Mouse (Mus musculus) testis, adult 2 months (tissue): ENCODE data around the gene Mindy4. TPM values are rescaled to one million over a fixed set of nuclear protein-coding genes. Genes with fewer than 3 reads are reported as not detected.

Experiments used
- H3K27ac ChIP-seq: fragments of 200-500 bp; 2 replicates; pipeline ENCODE4 v1.5.1; 2012; ENCODE audit warnings: low read depth, low read length; ENCODE audit not compliant: control insufficient read depth, insufficient read depth
- H3K27me3 ChIP-seq: fragments of 200-500 bp; 2 replicates; pipeline ENCODE4 v1.6.1; 2012; ENCODE audit warnings: mild to moderate bottlenecking, low read length, moderate library complexity; ENCODE audit not compliant: control insufficient read depth, insufficient read depth
- H3K36me3 ChIP-seq: fragments of 200-500 bp; 2 replicates; pipeline ENCODE4 v1.6.1; 2012; ENCODE audit warnings: mild to moderate bottlenecking, low read length; ENCODE audit not compliant: control insufficient read depth, insufficient read depth
- H3K4me1 ChIP-seq: fragments of 200-500 bp; 2 replicates; pipeline ENCODE4 v1.6.1; 2012; ENCODE audit warnings: low read length; ENCODE audit not compliant: control insufficient read depth, insufficient read depth
- H3K4me3 ChIP-seq: fragments of 200-500 bp; 2 replicates; pipeline ENCODE4 v1.5.1; 2012; ENCODE audit warnings: low read depth, mild to moderate bottlenecking, low read length, moderate library complexity, mixed read lengths; ENCODE audit not compliant: control insufficient read depth
- CTCF ChIP-seq: fragments of 200-500 bp; IDR thresholded peaks from 2 replicates; pipeline ENCODE4 v1.5.1; 2012; ENCODE audit warnings: low read depth, mild to moderate bottlenecking, inconsistent platforms, low read length, moderate library complexity; ENCODE audit not compliant: control insufficient read depth, insufficient read depth, insufficient replicate concordance
- POLR2A ChIP-seq: fragments of 200-500 bp; IDR thresholded peaks from 2 replicates; pipeline ENCODE4 v1.6.1; 2012; ENCODE audit warnings: low read depth, mild to moderate bottlenecking, inconsistent platforms, low read length, moderate library complexity; ENCODE audit not compliant: control insufficient read depth
- polyA plus RNA-seq: library from polyadenylated mRNA; depleted of rRNA; stranded (reverse); fragments of >200 nt; gene quantifications from 2 replicates; pipeline ENCODE4 v1.2.3, GENCODE M21; 2012

The Mindy4 gene
- polyA plus RNA-seq, 1 experiment = 61.8 TPM

DNA sequence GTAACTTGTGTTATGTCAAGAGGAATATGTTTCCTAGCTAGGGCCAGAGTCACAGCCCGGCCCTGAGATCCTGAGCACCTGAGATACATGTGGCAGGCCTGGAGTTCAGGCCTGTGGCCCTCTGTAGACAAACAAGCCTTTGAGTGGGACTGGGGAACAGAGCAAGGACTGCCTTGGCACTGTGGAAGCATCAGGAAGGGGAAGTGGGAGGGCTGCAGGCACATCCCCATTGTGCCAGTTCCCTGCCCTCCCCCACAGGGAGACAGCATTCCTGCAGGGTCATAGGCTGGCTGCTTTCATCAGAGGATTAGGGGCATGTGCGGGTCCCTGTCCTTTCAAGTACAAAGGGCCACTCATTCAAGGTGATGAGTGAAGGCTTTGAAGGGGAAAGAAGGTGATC is 107.0 kb downstream of the Mindy4 start:
- H3K27ac ChIP-seq = no peak overlapping the region
- no peaks in the 10 kb centered on the region; the same call in 1 of the 2 replicates for H3K36me3 ChIP-seq
- TF ChIP-seq CTCF (no peak), POLR2A (no peak)
- H3K27me3 ChIP-seq = no peaks in the 10 kb centered on the region
- H3K4me3 ChIP-seq = no peak overlapping the region
- no peaks in the 10 kb centered on the region for H3K4me1 ChIP-seq

DNA sequence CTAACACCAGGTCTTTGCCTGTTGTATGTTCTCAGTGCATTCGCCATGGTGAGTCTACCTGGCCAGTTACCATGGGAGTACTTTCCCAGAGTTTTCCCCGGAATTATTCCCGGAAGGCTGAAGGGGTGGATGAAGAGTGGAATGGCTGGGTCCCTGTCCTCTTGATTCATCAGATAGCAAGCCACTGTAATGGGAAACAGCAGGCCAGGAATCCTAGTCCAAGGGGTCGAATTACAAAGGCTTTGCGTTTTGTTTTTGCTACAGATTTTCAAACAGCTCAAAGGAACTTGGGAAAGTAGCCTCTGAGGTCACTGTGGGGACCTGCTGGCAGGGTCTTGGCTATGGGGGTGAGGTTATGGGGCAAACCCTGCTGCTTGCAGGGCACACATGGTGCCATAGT is 108.8 kb downstream of the Mindy4 start:
- H3K27ac ChIP-seq = no peak overlapping the region
- H3K4me1 ChIP-seq = no peaks in the 10 kb centered on the region
- H3K36me3 ChIP-seq = no peaks in the 10 kb centered on the region; the same call in 1 of the 2 replicates
- no peak for TF ChIP-seq CTCF
- no peak for TF ChIP-seq POLR2A
- no peaks in the 10 kb centered on the region for H3K27me3 ChIP-seq
- H3K4me3 ChIP-seq = no peak overlapping the region

DNA sequence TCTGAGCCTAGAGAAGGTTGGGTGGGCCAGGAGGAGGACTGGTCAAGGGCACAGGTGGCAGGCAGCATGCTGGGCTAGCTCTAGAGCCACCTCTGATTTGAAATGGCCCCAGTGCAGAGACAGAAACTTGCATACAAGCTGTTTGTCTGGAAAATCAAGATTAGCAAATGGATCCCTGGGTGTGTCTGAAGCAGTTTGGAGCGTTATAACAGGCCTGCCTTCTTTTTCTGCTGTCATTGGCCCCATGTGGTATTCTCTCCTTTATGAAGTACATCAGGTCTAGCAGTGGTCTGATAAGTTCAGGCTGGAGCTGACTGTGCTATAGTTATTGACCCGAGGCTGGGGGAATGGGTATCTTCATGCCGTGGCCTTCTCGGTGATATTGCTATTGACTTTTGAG is 110.7 kb downstream of the Mindy4 start:
- Histone ChIP-seq H3K4me3 (no peak overlapping the region), H3K27ac (no peak overlapping the region), H3K27me3 (no peaks in the 10 kb centered on the region), H3K36me3 (no peaks in the 10 kb centered on the region; the same call in none of the 2 replicates), H3K4me1 (no peaks in the 10 kb centered on the region)
- TF ChIP-seq POLR2A (no peak), CTCF (no peak)

DNA sequence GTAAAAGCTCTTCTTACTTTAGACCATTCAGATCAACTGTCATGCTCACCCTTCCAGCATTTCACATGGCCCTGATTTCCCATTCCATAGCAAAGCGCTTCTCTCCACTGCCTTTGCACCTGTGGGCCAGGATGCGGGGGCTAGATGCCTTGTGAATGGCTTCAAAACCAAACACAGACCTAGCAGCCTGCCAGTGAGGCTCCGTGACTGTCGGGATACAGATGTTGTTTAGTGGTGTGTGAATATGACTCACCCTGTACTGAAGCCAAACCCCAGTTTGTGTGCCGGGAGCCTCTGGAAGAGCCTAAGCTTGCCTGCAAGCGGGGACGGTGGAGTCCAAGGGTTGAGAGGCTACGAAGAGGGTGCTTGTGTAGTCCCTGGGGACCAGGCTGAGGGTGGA is 111.4 kb downstream of the Mindy4 start:
- H3K36me3 ChIP-seq = no peaks in the 10 kb centered on the region; the same call in 1 of the 2 replicates
- H3K4me3 ChIP-seq = no peak overlapping the region
- no peaks in the 10 kb centered on the region for H3K4me1 ChIP-seq
- TF ChIP-seq POLR2A (no peak), CTCF (no peak)
- H3K27ac ChIP-seq = no peak overlapping the region
- H3K27me3 ChIP-seq = no peaks in the 10 kb centered on the region

DNA sequence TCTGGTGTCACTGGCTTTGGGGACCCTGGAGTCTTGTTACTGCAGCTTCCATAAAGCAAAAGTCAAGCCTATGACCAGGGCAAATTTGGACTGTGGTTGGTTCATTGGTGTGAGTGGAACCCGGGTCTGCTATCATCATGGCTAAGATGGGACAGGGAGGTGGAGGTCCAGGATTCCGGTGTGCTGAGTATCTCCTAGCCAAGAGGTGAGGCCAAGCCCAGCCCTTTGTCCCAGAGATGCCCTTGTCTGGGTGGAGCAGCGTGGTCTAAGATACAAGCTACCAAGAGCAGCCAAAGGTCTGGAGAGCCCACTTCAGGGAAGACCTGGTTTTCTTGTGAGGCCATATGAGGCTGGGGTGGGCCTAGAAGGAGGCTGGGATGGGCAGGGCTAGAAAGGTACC is 115.4 kb downstream of the Mindy4 start:
- TF ChIP-seq CTCF (no peak), POLR2A (no peak)
- Histone ChIP-seq H3K4me3 (no peak overlapping the region), H3K27me3 (no peaks in the 10 kb centered on the region), H3K27ac (no peak overlapping the region), H3K4me1 (no peaks in the 10 kb centered on the region; the same call in 1 of the 2 replicates), H3K36me3 (no peaks in the 10 kb centered on the region; the same call in 1 of the 2 replicates)

DNA sequence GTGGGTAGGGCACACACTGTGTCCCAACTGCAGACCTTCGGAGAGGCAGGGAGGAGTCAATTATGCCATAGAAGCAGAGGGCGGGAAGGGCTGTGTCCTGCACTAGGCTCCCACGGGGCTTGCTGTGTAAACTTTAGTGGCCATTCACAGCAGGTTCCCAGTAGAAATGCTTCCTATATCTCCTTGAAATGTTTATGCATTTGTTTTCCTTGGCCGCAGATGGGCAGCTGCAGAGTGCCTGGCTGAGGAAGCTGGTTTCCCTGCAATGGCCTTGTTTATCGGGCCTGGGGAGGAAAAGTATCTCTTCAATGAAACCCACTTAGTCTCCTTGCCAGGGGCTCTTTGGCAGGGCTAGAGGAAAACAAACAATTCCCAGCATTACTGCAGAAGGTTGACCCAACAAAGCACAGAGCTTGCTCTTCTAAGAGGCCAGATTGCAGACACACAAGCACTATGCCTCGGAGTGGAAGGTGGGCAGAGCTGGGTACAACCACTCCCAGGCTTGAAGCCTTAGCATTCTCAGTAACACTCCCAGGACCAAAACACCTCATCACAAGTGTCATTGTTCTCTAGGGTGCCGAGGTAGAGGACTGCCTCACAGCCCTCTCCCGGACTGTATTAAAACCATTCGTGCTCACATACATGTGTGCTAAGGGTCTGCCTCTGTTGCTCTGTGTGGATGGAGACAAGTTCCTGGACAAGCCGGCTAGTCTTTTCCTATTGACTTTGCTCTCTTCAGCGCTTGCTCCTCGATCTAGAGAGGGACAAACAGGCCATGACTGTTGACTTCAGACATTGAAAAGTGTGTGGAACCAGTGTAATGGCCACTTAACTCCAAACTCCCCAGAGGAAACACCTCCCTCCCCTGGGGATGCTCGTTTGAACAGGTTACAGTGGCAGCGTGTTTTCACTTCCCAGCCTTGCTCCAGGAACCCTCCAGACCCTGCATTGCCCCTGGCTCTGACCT is 116.7 kb downstream of the Mindy4 start:
- Histone ChIP-seq H3K27me3 (no peaks in the 10 kb centered on the region), H3K4me3 (no peak overlapping the region), H3K27ac (no peak overlapping the region), H3K4me1 (no peaks in the 10 kb centered on the region; the same call in 1 of the 2 replicates), H3K36me3 (no peaks in the 10 kb centered on the region; the same call in 1 of the 2 replicates)
- TF ChIP-seq POLR2A (no peak), CTCF (no peak)

DNA sequence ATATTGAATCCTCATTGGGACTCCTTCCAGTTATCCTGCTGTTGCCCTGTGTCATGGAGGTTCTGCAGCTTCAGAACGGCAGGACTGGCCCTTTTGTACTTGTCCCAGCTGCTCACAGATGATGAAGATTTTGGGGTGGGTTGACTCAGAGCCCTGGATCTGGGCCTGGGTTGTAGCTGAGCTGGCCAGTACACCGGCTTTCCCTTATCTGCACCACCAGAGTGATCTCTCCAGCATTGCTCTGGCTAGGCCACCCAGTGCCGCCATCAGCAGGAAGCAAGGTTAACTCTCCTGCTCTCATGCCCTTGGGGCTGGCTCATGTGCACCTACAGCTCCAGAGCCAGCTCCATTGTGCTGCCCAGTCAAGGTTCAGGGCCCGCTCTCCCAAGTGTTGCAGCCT is 117.7 kb downstream of the Mindy4 start:
- Histone ChIP-seq H3K27me3 (no peaks in the 10 kb centered on the region), H3K4me1 (no peaks in the 10 kb centered on the region; the same call in 1 of the 2 replicates), H3K4me3 (no peak overlapping the region), H3K27ac (no peak overlapping the region), H3K36me3 (no peaks in the 10 kb centered on the region; the same call in 1 of the 2 replicates)
- TF ChIP-seq POLR2A = no peak
- TF ChIP-seq CTCF = no peak
